Mouse (Mus musculus) heart, postnatal 4 days (tissue): ENCODE results near the gene Slc4a1. TPM values are rescaled to one million over a fixed set of nuclear protein-coding genes. Genes with fewer than 3 reads are reported as not detected.
A peak's percentile ranks its signal among the peaks of the same experiment; 100 is the strongest.
"Not testable (repeated sequence)": the region's sequence is repeated elsewhere in the genome, so short reads cannot be mapped to it uniquely, and the experiment has no call there.

Experiments
- DNase-seq: peaks from one replicate; pipeline ENCODE4 v3.0.0; 2021
- total RNA-seq, 2 experiments: library from RNA; stranded (reverse); gene quantifications; 2 replicates each; pipeline ENCODE4 v1.2.3; 2021

The Slc4a1 gene
- total RNA-seq, 2 experiments from 2014 or later, result 7.2 to 22.1 TPM

- DNase-seq, result peak; percentile 52
These were observed 32.2 kb upstream of the Slc4a1 start for GRCm38 (mm10) chr11:102398007-102398825.

GRCm38 (mm10) chr11:102396671-102397141 is 30.7 kb upstream of the Slc4a1 start:
- no peak for DNase-seq

GRCm38 (mm10) chr11:102396263-102396662 is 30.3 kb upstream of the Slc4a1 start:
- DNase-seq, result no peak

DNA sequence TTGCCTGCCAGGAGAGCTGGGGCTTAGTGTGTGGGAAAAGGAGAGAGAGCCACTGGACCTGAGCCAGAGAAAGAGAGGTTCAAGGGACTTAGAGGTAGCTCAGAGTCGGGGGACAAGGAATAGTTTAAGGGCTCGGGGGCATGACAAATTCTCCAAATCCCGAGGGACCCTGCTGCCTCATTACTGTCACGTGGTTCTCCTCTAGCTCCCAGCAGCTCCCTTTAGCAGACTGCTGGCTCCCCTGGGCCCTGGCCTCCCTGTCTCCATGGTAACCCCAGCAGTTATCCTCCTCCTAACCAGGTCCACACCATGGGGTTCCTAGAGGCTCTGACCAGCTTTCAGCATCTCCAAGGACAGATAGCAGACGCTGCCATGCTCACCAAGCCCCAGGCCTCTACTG is 29.2 kb upstream of the Slc4a1 start:
- no peak for DNase-seq

DNA sequence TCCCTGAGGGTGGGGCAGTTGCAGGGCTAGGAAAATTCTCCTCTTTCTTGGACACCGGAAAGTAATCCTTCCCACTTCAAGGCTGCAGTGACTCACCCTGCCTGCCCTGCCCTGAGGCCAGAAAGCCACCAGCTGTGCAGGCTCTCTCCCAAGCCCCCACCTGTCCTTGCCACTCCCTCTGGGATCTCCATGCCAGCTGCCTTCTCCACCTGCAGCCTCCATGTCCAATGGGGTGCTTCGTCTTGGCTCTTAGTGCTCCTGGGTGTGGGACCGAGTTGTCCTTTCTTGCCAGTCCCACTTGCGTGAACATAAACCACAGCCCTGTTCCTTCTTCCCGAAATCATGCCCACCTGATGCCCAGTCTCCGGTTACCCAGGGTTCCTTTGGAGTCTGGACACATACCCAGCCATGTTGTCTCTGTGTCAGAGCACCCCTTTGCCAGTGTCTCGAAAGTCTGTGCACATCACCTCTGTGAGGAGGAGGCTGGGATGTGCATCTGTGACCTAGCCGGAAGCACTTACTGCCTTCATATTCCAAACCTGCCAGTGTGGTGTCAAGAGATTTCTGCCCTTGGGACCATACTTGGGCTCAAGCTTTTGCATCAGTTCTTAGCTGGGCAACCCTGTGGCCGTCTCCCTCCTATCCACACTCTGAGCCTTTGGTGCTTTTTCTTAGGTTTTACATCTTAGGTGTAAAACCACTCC is 28.6 kb upstream of the Slc4a1 start:
- DNase-seq, result no peak

- DNase-seq, result no peak
These were observed 27.9 kb upstream of the Slc4a1 start for GRCm38 (mm10) chr11:102393719-102394420.

GRCm38 (mm10) chr11:102393238-102393634 is 27.2 kb upstream of the Slc4a1 start, which contains the start of gene Rundc3a:
Gene Rundc3a, plus strand, starts transcription at chr11:102393403.
- peak; percentile 90 for DNase-seq

GRCm38 (mm10) chr11:102392441-102393237 is 26.6 kb upstream of the Slc4a1 start:
- no peak for DNase-seq

DNA sequence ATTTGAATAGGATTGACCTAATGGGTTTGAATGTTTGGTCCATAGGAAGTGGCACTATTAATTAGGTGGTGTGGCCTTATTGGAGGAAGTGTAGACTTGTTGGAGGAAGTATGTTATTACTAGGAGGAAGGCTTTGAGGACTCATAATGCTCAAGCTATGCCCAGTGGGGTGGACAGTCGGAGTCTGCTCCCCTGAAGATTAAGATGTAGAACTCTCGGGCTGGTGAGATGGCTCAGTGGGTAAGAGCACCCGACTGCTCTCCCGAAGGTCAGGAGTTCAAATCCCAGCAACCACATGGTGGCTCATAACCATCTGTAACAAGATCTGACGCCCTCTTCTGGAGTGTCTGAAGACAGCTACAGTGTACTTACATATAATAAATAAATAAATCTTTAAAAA is 23.4 kb upstream of the Slc4a1 start:
- not testable (repeated sequence) for DNase-seq

DNA sequence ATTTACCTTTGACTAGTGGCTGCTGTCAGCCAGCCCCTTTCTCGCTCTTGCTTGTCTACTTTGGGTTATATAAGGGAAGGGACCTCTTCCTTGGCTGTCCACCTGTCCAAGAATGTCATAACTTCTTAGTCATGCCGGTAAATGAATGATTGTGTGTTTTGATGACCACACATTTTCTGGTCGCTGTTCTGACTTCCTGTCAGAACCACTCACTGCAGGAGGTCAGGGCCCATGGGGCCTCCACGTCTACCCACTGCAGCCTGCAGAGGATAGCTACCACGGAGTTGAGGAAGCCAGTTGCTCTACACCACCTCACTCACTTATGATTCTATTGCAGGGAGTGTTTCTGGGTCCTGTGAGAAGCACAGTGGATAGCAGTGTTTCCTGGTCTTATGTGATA is 20.1 kb upstream of the Slc4a1 start:
- no peak for DNase-seq

GRCm38 (mm10) chr11:102385075-102385474 is 19.1 kb upstream of the Slc4a1 start:
- no peak for DNase-seq

DNA sequence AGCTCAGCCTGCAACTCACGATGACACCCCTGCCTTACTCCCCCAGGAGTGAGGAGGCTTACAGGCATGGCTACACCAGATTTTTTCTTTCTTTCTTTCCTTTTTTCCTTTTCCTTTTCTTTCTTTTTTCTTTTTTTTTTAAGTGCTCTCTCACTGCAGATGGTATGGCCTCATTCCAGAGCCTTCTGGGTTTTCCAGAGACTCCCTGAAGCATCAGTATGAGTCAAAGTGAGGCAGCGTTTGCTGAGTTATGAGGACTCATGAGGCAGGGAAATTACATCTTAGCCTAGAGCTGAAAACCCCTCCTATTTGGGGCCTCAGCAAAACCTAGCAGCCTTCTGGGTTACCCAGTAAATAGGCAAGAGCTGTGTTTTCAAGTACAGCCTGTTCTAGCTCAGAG is 18.4 kb upstream of the Slc4a1 start:
- no peak for DNase-seq

DNA sequence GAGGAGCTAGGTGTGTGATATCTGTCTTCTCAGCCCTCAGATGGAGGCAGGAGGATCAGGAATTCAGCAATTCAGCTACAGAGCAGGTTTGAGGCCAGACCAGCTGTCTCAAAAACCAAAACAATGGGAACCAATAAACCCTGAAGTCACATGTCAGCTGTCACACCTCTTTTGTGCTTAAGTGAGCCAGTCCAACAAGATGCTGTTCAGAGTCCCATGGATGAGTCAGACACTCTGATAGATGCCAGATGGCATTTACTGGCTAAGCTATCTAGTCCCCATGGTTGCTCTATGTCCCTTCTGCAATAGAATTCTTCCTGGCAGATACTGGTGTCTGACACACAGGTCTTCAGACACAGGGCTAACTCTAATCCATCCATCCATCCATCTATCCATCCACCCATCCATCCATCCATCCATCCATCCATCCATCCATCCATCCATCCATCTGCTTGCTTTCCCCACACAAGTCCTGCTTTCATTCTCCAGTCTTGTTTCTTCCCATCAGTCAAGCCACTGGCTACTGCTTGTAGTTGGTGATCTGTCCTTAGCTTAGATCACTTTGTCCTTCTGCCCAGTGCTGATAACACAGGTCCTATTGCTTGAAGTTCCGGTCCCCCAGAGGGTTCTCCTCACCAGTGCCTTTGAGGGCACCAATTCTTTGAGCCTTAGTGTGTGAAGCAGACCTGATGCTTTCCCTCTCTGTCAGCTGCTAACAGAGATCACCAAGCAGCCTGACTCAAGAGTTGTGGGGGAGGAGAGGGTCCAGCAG is 17.5 kb upstream of the Slc4a1 start:
- DNase-seq, result no peak

GRCm38 (mm10) chr11:102382794-102383193 is 16.8 kb upstream of the Slc4a1 start:
- DNase-seq, result no peak

DNA sequence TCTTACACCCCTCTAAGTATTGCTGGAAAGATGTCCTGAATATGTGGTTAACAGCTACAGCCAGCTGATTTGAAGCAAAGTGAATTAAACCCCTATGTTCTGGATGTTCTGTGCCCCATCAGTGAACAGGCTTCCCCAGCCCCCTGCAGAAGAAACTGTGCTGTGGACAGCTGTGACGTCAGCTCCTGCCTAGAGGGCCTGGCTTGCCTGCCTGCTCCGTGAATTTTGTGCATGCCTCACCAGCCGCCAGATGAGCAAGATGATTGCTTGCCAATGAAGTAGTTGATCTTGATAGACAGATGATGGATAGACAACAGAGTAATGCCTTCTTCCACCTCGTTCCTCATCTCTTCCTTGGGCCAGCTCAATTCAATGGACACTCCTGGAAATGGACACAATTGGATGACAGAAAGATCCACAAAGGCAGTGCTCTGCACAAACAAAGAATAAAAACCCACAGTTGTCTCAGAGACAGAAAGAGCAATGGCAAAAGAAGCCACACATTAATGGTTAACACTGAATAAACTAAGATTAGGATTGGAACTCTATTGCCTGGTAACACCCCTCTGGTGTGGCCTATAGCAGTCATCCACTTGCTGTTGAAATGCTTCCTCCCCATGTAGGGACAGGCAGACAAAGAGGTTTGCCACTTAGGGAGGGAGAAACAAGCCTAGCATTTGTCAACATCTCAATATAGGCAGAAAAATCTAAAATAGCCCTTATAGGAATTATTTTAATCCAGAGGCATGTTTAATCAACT is 15.5 kb upstream of the Slc4a1 start:
- no peak for DNase-seq

GRCm38 (mm10) chr11:102380091-102380490 is 14.1 kb upstream of the Slc4a1 start:
- no peak for DNase-seq

GRCm38 (mm10) chr11:102377186-102377585 is 11.2 kb upstream of the Slc4a1 start:
- no peak for DNase-seq

GRCm38 (mm10) chr11:102376196-102376835 is 10.3 kb upstream of the Slc4a1 start:
- no peak for DNase-seq

DNA sequence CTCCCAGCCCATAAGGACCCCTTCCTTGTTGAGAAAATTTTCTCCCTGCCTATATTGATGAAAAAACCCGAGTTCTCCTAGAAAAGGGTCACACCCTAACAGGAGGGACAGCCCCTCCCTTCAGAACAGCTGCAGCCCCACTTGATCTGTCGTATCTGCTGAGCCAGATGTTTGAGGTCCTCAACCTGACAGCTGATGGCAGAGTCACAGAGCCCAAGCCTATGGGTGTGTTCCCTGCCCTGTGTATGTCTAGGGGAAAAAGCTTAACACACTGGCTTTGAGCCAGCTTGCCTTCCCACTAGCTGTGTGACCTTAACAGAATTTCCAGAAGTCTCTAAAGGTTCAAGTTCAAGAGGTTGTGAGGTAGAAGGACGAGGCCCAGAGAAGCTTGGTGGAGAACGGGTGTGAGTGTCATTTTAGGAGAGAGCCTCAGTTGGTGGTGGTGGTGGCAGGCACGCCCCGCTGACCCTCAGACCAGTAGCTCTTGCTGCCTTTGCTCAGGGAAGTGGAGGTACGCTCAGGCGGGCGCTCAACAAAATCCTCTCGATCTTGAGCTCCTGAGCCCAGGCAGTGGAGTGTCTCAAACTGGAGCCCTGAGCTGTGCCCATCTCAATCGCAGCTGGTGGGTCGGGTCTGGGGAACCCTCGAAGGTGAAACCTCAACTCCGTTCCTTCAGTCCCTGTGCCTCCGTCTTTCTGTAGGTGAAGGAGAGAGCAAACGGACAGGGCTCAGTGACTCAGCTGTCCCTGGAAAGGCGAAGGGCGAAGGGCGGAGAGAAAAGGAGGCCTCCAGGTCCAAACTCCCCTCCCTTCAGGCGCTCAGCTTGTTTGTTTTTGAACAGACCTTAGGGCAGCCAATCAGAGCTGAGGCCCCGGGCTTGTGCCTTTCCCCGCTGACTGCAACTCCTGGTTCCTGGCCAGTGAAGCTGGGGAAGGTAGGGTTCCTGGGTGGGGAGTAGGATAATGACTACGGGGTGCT is 9.5 kb upstream of the Slc4a1 start:
- peak; percentile 49 for DNase-seq
